Mouse (Mus musculus) heart, postnatal 4 days (tissue): ENCODE data around the gene Ube2i. TPM values are rescaled to one million over a fixed set of nuclear protein-coding genes. Genes with fewer than 3 reads are reported as not detected.
"Not testable (repeated sequence)": the region's sequence is repeated elsewhere in the genome, so short reads cannot be mapped to it uniquely, and the experiment has no call there.

Source experiments
- DNase-seq: peaks from one replicate; pipeline ENCODE4 v3.0.0; 2021
- total RNA-seq, 2 experiments: library from RNA; stranded (reverse); gene quantifications; 2 replicates each; pipeline ENCODE4 v1.2.3; 2021

Gene Ube2i
- total RNA-seq, 2 experiments from 2014 or later: 219 to 221 TPM

DNA sequence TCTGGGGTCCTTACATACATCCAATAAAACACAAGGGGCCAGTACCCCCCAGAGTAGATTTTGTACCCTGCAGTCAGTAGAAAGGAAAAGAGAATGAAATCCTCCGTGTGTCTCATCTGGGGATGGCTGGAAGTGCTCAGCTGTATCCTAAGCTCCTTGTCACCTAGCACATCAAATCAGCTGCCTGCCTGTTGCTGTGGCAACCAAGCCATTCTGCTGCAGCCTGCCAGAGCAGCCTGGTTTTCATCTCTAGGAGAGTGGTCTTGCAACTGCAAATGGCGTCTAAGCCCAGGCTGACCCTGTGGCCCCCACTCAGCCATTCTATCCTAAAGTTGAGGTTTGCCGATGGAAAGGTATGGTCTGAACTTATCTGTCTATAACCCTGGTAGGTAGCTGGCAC, 21.8 kb downstream of the Ube2i start:
- DNase-seq: no peak

DNA sequence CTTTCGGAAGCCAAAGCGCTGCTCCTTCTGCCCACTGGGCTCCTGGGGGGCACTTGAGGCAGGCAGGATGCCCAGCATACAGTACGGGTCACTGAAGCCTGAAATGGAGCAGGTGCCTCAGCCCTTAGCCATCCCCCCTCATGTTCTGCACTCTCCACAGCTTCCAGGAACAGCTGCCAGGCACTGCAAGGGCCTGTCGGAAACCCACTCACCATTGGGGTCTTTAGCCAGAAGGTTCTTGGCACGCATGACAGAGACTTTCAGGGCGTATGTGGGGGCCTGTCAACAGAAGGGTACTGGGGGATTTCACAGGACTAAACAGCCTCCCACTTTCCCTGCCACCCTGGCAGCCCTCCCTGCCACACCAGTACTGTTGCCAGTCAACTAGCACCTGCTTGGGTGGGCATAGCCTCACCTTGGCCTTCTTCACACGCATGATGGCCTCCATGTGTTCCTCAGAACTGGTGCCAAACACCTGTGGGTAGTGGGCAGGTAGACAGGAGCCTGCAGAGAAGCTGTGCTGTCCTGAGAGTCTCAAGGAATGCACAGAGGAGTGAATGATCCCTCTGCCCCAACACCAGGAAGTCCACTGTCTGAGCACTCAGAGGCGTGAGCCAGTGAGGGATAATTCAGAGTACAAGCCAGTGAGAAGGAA, 24.1 kb downstream of the Ube2i start:
- DNase-seq: no peak

DNA sequence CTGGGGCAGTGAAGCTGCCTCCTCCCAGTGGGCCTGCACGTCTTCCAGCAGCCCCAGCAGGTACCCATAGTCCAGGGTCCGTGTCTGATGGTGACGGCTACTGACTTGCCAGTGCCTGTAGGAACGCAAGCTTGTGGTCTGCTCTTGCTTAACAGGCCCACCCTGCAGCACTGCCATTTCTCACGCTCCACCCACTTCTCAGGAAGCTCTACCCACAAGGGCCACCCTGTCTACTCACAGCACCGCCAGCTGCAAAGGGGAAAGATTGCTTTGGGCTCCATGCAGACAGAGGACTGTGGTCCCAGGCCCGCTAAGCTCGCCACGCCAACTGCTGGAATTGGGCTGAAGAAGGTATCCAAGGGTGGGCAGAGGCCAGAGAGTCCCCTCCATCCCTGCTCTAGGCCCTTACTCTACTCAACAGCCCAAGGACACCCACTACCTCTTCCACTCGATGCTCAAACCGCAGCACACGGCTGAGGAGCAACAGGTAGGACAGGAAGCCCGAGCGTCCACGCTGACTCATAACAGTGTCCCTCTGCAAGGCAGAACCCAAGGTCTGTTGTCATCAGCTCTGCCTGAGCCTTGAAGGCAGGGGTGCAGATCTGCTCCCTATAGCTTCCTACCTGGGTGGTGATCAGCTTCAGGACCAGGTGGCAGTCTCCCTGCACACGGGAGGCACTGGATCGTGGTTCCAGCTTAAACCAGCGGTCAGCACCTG, 26.2 kb downstream of the Ube2i start:
- no peak for DNase-seq

DNA sequence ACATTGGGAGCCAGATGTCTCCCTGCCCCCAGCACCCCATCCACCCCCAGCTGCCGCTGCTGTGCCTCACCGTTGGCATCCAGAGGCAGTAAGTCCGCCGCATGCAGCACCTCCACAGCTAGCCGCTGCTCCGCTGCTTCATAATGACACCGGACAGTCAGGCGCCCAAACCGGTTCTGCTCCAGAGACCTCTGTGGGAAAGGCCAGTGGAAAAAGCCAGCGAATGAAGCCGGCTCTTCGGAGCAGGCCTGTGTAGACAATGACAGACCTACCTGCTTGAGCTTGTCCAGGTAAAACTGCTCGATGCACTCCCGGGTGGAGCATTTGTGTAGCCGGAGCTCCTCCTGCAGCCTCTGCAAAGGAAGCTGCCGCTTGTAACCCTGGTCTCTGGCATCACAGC, 30.2 kb downstream of the Ube2i start:
- DNase-seq: no peak

DNA sequence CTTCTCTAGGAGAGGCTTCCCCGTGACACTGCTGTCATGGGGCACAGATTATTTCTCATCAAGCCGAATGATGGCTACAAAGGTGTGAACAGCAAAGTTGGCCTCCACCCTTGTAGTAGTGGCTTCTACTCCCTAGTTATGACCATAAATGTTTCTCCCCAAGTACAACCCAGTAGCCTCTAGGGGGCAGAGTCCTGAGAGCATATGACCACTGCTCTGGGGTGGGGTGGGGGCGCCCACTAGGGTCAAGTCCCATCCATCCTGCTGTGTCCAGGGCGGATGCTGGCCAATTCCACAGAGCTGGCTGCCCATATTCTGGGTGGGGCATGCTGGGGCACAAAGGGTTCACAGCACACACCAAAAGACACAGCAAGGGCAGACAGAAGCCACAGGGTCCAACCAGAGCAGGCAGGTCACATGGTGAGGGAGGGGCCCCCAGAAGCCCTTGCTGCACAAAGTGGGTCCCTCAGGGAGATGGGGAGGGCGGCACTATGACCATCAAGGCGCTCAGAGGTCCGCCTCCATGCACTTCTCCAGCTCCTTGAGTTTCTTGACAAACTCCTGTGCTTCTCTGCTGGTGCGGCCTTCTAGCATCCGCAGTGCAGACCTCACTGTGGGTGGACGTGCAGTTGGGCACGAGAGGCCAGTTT, 31.2 kb downstream of the Ube2i start:
- no peak for DNase-seq

DNA sequence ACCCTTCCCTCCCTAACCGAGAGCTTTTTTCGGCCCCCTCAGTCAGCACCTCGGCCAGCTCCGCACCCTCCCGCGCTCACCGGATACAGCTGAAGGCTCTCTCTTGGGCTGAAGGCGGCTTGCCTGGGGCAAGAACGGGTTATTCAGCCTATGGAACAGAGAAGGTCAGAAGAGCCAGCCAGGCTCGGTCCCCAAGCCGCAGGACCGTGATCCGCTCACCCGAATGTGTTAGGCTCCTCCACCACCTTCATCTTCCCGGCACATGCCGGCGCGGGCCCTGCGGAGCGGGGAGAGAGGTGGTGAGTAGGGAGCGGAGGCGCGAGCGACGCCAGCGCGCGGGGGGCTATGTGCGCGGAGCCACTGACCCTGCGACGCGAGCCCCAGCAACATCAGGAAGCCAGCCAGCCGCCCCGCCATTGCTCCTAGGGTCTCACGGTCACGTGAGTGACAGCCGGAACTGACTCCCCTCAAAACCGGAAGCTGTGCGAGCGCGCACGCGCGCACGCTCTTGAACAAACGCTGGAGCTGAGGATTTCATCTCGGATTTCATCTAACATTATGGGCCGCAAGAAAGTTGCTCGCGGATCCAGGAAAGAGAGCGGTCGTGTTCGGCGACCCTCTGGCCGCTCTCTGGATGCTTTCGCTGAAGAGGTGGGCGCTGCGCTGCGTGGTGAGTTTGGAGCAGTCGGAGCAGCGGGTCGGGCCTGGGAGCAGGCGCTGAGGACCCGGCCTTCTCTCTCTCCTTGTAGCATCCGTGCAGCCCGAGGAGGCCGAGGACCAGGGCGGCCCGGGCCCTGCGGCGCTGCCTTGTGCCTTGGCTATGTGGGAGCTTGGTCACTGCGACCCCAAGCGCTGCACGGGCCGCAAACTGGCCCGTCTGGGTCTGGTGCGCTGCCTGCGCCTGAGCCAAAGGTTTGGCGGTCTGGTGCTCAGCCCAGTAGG, 34.5 kb downstream of the Ube2i start, which contains the start of the genes Gnptg and Tsr3:
Gene Gnptg, minus strand, starts transcription at position 430 of the 942 bp plus-strand sequence.
Gene Tsr3, plus strand, starts transcription at position 476 of the 942 bp plus-strand sequence.
- peak; percentile 85 for DNase-seq

DNA sequence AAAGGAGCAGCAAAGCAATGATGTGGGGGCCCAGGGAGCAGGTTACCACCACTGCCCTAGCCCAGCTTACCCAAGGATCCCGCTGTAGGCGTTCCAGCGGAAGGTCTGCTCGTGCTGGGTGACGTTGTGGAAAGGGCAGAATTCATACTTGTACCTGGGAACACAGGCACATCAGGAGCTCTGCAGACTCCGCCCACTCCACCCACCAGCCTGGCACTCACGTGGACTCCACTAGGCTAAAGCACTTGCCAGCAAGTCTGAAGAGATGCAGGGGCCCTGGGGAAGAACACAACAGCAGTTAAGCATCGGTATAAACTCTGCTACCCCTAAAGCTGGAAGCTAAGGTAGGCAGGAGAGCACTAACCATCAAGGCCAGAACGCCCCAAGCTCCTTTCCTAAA, 38.8 kb downstream of the Ube2i start:
- no peak for DNase-seq

DNA sequence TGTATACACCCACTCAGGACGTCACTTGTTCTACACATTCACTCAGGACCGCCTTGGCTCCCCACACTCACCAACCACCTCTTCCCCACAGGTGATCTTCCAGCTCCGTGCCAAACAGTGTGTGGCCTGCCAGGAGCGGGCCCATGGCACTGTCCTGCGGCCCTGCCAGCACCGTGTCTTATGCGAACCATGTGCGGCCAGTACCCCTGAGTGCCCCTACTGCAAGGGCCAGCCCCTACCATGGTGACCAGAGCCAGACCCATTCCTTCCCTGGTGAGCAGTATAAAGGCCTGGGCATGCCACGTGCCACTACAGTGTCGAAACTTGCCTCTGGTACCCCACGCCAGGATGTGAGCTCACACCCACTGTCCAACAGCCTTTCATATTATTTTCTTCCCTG, 42.8 kb downstream of the Ube2i start:
- DNase-seq: not testable (repeated sequence)

DNA sequence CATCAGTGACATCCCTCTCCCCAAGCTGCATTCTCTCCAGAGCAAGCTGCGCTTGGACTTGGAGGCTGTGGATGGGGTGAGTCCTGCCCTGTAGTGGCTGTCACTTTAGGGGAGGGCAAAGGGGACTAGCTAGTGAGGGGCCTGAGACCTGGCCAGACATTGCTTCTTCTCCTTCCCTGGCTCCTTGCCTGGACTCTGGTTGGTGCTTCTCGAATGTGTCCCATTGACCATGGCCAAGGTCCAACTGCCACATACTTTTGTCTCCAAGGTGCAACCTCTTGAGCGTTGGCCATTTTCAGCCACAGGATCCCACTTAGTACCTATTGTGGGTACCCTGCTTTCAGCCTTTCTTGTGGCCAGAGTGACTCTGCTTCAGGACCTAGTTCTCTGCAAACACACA, 43.7 kb downstream of the Ube2i start:
- no peak for DNase-seq

DNA sequence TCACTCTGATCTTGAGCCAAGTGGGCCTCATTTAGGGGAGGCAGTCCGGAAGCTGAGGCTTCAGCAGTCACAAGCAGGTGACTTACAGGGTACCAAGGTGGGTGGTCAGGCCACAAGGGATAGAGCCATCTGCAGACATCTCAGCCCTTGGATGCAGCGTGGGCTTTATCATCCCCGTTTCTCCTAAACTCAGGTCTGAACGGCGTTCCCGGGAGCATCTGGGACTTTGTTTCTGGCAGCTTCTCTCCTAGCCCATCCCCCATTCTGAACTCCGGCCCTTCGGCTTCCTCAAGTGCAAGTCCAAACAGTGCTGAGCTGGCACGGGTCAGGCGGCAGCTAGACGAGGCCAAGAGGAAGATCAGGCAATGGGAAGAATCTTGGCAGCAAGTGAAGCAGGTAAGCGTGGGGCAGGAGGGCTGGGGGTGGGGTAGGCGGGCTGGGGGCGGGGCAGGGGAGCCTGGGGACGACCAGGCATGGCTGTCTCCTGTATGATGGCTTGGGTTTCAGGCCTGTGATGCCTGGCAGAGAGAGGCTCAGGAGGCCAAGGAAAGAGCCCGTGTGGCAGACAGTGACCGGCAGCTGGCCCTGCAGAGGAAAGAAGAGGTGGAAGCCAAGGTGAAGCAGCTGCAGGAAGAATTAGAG, 44.3 kb downstream of the Ube2i start:
- not testable (repeated sequence) for DNase-seq

DNA sequence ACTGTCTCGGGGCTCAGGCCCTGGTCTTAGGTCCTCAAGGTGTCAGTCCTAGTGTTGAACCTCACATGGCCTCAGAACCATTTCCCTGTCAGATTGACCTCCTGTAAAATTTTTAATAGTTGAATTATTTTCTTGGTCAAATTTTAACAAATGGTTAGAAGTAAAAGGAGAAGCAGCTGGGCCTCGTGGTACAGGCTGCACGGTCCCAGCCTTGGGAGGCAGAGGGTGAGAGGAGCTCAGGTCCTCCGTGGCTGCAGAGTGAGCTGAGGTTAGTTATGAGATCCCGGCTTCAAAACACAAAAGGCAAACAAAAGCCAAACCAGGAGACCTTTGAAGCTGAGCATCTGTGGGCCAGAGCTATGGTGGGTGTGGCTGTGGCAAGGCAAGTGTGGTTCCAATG, 46.4 kb downstream of the Ube2i start:
- DNase-seq: no peak

DNA sequence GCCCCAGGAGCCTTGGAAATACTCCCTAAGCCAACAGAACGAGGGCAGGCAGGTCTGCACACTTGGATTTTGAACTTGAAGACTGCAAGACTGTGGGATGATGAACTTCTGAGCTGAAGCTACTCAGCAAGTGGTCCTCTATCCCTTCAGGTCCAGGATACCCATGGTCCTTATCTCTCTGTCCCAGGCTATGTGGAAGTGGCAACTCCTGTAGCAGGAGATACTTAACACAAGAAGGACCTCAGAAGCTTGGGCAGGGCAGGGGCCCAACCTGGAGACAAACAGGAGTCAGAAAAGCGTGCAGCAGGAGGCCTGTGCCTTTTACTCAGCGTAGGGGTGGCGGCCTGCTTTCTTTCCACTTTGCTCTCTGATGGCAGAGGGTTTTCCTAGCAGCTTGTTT, 48.8 kb downstream of the Ube2i start:
- no peak for DNase-seq

DNA sequence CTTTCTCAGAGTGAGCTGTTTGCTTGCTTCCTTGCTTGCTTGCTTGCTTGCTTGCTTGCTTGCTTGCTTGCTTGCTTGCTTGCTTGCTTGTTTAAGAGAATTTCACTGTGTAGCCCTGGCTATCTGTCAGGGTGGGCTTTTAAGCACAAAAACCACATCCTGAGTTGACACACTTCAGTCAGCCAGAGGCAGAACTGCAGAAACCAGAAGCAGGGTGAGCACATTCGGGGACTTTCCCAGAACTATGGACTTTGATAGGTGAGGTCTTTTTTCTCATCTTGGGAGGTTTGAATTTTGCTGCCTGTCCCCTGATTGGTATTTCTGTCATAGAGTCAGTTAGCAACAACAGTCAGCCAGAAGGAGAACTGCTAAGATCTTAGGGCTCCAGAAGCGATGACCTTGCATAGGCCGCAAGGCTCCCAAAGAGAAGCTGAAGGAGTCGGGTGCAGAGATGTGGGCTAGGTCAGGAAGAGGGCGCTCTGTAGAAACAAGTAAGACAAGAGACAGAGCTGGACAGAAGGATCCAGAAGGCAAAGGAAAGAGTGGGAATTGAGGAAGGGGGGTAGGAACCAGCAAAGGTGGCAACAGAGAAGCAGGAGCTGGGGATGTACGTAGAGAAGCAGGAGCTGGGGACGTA, 49.7 kb downstream of the Ube2i start:
- no peak for DNase-seq

DNA sequence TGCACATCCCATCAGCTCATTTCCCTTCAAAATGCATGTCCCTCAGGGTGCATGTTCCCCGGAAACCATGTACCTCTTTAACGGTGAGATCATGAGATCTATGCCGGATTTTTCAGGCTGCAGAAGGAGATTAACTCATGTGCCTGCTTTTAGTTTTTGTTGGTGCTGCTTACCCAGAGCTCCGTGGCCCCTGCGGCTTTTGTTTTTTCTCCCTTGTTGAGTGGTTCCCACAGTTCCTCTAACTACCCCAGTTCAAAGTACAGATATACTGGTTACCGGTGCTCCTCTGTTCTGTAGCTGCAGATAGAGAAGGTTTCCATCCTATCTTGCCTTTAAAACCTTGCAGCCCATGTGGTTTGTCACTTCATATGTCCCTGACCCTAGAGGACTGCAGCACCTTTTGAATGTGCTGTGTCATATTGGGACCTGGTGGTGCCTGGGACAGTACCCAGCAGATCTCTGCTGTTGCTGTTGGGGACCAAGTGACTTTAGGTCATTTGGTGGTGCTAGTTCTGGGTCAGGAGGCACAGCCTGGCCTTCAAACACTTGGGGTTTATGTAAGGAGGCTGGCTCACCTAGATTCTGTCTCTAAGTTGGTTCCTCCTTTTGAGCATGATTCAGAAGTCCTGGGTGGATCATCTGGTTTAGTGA, 51.3 kb downstream of the Ube2i start:
- no peak for DNase-seq

DNA sequence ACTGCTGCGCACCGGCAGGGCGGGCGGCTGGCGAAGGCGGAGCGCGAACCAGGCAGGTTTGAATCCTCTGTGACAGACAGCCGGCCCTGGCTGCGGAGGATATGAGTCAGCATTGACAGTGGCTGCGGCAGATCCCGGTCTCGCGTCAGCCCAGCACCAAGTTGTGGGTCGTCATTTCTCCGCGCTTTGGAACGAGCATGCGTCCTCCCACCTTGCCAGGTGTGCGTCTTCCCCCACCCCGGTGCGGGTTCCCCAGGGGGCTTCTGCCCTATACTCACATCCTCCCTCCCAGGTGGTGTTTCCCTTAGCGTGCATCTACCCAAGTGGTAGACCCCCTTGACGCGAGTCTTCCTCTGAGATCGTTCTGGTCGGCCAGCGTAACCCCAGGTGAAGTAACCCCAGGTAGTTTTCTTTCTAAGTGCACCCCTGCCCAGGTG, 51.9 kb downstream of the Ube2i start:
- DNase-seq: not testable (repeated sequence)

DNA sequence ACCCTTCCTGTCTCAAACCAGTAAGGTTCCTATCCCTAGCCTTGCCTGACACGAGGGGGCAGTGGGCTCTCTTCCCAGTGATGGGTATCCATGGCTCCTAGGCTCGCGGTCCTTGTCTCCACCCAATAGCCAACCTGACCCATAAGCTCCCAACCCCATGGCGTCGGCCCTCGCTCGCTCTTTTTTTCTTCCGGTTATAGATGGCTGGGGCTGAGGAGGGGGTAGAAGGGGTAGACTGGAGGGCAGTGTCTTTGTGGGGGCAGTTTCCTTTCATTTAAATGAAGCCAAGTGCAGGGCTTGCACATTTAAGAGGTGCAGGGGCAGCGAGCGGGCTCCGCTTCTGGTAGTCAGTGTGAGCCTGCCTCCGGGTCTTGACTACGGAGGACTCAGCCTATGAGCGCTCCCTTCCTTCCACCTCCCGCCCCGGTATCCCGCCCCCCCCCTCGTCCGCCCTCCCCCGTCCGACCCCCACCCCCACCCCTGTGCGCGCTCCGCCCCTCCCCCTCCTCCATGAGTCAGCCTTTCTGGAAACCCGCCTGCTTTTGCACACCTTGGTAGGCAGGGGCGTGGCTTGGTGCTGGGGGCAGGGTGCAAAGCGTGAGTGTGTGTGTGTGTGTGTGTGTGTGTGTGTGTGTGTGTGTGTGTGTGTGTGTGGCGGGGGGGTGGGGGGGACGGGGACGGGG, 52.5 kb downstream of the Ube2i start:
- DNase-seq: peak; percentile 60

DNA sequence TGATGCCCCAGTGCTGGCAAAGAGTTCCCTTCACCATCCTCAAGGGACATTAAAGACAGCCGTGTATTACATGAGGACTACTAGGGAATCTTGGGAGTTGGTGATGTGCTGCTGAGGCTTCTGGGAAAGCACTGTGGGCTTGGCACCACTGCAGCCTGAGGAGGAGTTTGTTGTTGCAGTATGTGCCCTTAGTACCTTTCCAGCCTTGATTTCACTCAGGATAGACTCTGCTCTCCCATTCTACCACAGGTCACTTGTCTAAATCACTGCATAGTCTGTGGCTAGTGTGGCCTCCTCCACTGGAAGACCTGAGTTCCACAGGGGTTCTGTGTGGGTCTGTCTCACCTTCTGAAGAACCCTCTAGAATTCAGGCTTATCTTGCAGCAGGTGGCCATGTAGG, 53.7 kb downstream of the Ube2i start:
- no peak for DNase-seq

DNA sequence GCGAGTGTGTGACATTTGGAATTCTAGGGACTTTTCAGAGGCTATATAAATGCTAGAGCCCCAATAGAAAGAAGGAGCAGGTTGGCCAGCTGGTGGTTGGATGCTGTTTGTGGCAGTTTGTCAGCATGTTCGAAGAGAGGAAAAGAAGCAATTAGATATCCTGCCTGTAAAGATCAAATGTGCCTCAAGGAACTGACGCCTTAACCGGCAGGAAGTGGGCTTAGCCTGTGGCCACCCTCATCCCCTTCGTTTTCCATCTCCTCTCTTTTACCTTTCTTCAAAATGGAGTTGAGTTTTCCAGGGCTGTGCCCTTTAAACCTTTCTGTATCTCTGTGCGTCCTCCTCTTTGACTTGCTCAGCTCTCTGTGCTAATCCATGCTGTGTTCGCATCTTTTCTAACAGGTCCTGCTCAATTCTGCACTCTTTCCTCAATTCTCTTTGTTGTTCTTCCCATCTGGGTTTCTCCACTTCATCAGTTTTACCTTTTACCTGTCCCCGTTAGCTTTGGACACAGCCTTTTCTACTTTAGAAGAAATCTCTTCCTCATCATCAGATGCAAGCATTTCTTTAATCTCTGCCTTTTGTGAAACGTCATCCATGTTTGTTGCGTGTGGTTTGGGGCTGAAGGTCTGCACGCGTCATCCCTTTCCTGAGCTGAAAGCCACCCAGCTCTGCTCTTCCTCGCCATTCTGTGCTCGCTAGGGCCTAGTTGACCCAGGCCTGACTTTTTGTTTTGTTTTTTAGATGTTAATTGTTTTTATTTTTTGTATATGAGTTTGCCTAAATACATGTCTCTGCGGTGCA, 54.7 kb downstream of the Ube2i start:
- DNase-seq: no peak

DNA sequence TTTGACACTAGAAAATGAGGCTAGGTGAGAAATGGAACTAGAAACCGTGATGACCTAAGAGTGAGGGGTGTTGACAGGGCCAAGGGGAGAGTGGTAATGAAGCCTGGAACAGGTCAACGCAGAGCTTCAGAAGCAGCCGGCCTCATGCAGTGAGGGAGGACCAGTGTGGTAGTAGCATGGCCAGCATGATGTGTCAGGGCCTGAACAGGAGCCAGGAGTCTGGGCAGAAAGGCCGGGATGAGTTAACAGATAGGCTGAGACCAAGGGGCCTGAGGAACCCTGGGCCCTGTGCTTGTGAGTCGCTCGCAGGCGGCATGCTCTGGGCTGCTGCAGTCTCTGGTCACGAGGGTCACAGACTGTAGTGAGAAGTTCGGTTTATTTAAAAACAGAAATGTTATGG, 55.5 kb downstream of the Ube2i start:
- DNase-seq: no peak
